Mouse (Mus musculus) R1 (cell line): Measurements from ENCODE around the gene Nprl3.
A peak's percentile ranks its signal among the peaks of the same experiment; 100 is the strongest.
"Not testable (repeated sequence)": the region's sequence is repeated elsewhere in the genome, so short reads cannot be mapped to it uniquely, and the experiment has no call there.

Source experiments
- DNase-seq: peaks from one replicate; pipeline ENCODE4 v3.0.0-alpha.2; 2018; ENCODE audit warnings: low read depth, low spot score

The Nprl3 gene

GRCm38 (mm10) chr11:32284582-32284981, 17.1 kb upstream of the Nprl3 start:
- not testable (repeated sequence) for DNase-seq

DNA sequence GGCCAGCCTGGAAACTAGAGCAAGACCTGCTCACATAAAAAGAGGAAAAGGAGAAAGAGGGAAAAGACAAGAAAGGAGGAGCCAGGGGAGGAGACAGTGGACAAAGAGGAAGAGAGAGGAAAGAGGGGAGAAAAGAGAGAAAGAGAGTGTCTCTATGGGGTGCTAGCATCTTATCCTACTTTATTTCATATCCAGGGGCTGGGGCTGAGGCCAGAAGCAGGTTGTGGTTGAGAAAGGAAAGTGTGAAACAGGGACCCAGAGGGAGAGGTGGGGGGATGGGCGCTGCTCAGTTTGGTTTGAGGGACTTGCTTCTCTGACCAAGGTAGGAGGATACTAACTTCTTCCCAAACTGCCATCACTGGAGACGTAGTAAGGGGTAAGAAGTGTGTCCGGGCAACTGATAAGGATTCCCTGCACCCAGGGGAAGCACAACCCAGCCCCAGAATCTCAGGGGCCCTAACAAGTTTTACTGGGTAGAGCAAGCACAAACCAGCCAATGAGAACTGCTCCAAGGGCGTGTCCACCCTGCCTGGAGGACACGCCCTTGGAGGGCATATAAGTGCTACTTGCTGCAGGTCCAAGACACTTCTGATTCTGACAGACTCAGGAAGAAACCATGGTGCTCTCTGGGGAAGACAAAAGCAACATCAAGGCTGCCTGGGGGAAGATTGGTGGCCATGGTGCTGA, 15.7 kb upstream of the Nprl3 start, which contains the start of gene Hba-a1:
Gene Hba-a1, plus strand, starts transcription at position 421 of the 687 bp plus-strand sequence.
- DNase-seq = not testable (repeated sequence)

DNA sequence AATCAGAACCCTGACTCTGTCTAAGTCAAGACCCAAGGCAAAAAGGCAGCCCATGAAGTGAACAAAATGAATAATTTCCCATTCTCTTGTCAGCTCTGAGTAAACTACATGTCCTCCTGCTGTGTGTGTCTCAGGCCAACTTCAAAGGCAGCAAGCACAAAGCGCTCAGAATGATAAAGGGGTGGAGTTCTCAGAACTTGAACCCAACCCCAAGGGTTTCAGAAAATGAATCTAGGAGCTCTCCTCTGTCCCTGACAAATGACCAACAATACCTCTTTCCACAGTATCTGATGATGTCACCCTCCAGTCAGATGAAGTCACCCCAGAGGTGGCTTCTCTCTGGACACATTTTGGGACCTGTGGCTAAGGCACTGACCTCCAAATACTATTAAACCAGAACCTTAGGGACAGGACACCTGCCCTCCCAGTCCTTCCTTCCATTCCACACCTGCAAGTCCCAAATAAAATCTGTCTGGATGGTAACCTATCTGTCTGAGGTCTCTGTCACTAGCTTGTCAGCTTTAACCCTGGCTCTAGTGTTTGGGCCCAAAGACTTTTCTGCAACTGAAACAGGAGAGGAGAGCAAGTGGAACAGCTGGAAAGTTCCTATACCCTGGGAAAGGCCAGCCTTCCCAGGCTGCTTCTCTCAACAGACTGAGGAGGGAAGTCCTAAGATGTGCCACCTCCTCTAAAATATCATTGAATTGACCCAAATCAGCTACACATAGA, 14.1 kb upstream of the Nprl3 start:
- no peak for DNase-seq

GRCm38 (mm10) chr11:32280646-32281045, 13.1 kb upstream of the Nprl3 start:
- no peak for DNase-seq

DNA sequence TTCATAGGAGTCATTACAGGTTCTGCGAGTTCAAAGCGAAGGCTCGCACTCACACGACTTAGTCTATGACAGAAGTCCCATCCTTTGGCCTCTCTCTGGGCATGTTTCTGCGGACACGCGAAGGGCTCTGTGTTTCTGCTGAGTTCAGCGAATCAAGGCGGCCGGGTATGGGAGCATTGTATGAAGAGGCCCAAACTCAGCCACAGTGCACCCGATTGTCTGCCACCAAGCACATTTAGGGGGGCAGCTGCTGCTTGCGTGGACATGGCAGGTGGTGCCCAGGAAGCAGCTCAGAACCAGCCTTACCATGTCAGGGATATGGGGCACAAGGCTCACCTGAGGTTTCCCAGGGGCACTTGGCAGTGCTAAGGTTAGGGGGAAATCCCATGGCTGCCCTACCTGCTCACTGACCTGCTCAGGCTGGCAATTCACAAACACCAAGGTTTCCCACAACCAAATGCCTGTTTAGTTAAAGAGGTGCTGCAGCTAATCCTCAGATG, 11.0 kb upstream of the Nprl3 start:
- no peak for DNase-seq

GRCm38 (mm10) chr11:32277736-32278457, 10.4 kb upstream of the Nprl3 start:
- DNase-seq = no peak

GRCm38 (mm10) chr11:32276347-32276746, 8.8 kb upstream of the Nprl3 start, which contains the start of gene Hba-x:
TSS of gene Hba-x (plus strand) at chr11:32276400.
- DNase-seq = no peak

DNA sequence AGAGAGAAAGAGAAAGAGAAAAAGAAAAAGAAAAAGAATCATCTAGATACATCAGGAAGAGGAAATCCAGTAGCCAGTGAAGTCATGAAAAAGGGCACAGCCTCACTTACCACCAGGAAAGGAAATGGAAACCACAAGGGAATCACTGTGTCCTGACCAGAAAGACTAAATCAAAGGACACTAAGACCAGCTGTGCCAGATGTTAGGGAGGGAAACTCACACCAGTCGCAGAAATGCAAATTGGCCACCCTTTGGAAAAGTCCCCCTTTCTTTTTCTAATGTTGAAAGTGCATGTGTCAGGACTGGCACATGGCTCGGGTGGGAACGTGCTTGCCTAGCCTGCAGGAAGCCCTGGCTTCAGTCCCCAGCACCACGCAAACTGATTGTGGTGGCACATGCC, 3.7 kb upstream of the Nprl3 start:
- no peak for DNase-seq

GRCm38 (mm10) chr11:32268952-32269351, 1.4 kb upstream of the Nprl3 start:
- no peak for DNase-seq

DNA sequence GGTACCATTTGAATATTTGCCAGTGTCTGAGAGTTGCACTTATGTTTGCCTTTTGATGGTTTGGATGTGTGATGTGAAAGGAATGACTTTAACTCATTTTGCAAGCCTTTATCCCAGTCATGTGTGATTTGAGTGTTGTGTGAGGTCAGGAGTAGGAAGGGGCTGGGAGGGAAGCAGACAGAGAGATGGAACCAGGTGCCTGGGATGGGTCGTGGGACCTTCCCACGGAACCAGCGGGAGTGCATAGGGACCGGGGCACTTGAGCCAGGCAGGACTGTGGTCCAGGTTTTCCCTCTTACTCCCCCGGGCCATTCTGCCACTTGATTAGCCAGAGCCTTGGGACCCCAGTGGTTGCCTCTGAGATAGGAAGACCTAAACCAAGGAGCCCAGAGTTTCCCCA, 457 bp upstream of the Nprl3 start:
- DNase-seq = peak; percentile 37

DNA sequence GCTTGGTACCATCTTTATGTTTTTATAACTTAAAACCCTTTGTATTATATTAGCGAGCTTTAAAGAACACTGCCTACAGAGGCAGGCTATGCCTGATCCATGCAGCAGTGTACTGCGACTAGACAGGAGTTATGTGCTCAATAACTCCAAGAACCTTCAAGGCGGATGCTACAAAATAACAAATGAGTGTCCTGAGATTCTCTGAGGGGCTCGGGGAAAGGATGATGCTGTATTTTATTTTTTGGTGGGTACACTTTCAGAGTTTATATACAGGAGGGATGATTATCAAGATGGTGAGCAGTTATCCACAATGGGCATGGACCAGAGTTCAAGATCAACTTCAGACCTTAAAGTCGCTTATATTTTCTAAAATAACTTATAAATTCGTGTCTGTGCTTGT, 731 bp downstream of the Nprl3 start:
- no peak for DNase-seq

DNA sequence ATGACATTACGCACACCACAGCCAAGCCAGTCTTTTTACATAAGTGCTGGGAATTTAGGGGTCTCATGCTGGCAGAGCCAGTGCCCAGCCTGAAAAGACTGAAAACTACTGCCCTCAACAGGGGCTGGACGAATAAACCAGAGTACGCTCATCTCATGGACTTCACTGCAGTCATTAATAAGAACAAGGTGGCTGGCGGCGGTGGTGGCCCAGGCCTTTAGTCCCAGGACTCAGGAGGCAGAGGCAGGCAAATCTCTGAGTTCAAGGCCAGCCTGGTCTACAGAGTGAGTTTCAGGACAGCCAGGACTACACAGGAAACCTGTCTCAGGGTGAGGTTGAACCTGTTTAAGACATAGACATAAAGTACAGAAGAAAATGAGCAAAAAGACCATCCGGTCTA, 1.3 kb downstream of the Nprl3 start:
- DNase-seq = no peak

- no peak for DNase-seq
These were observed 2.3 kb downstream of the Nprl3 start for GRCm38 (mm10) chr11:32265117-32265738.

DNA sequence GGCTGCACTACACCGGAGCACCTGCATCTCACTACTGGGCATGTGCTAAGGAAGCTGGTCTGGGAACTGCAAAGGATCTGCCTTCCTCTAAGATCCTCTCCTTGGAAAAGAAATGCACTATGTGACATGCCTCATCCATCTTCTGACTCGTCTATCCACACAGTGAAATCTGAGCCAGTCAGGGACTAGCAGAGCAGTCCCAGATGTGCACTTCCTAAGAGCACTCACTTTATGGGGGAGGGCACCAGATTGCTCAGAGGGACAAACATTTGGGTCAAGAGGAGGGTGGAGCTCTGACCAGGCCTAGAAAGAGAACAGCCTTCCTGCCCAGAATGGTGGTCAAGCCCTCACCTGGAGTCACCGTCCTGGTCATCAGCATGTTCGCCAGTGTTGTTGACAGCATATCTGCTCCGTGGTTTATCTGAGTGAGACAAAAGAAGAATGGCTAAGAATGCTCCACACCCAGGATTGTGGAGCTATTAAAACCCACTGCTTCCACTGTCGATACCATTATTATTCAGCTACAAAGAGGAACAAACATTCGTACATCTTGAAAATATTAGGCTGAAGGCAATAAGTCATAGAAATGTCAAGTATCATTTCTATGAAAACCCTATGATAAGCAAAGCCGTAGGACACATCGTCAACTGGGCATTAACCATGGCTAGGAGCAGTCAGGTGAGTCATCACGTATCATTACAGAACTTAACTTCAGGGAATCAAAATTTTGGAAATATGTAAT, 4.7 kb downstream of the Nprl3 start:
- no peak for DNase-seq

- no peak for DNase-seq
These were observed 10.9 kb downstream of the Nprl3 start for GRCm38 (mm10) chr11:32256566-32256965.

GRCm38 (mm10) chr11:32256146-32256545, 11.4 kb downstream of the Nprl3 start:
- DNase-seq = no peak

DNA sequence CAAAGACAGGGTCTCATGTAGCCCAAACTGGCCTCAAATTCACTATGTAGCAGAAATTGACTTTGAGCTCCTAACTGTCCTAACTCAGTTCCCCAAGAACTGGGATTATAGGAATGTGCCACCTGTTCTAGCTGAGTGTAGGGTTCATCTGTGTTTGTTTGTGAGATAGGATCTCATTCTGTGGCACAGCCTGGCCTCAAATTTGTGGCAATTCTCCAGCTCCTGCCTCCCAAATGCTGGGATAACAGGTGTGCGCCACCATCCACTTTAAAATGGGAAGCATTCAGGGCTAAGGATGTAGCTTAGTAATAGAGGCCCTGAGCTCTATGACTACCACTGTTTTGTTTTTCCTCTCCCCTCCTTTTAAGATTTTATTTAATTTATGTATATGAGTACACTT, 14.4 kb downstream of the Nprl3 start:
- no peak for DNase-seq

DNA sequence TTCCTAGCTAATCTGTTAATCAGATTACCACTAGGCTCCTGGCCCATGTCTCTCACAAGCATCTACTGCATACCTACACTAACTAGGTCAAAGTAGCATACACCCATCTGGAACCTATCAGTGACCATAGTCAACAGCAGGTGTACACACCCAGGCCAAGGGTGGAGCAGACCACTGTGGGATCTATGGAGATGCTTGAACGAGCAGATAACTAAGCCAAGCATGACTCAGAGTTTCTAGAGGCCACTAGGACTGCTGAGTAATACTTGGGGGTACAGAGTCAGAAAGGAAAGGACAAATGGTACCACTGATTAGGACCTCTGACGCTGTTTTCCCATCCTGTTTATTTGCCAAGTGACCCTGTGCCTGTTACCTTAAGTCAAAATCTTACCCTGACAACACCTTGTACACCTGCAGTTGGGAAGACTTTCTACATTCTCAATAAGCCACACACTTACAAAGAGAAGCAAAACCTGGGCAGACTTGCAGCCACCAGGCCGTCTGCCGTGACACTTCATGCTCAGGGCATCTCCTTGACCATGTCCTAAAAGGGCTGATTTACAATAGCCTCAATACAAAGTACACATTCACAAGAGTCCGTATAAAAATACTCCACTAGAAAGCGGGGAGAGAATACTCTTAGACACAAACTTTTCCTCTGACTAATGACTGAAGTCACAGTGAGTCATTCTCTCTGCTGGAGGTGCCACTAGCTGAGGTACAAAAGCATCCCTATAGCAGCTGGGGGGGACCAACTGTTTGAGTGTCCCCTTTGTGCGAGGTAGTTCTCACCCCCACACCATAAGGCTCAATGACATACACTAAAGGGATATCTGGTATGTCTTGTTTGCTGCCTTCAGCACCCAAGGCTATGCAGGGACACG, 16.4 kb downstream of the Nprl3 start:
- DNase-seq = no peak

- no peak for DNase-seq
These were observed 19.2 kb downstream of the Nprl3 start for GRCm38 (mm10) chr11:32248350-32248749.

GRCm38 (mm10) chr11:32247068-32247467, 20.4 kb downstream of the Nprl3 start:
- DNase-seq = no peak
